Mouse (Mus musculus) left cerebral cortex, adult 9 months (tissue): ENCODE data around the gene Ano6.

Source experiments
- DNase-seq, 2 experiments: peaks; one replicate each; pipeline ENCODE4 v3.0.0; 2022; ENCODE audit warnings: low spot score in 2 of 2

Ano6 gene

GRCm38 (mm10) chr15:95768703-95769102 is 21.9 kb upstream of the Ano6 start:
- DNase-seq, result no peak

- no peak for DNase-seq
Observed at GRCm38 (mm10) chr15:95769576-95769975, 21.1 kb upstream of the Ano6 start.

- DNase-seq, result no peak
Observed at GRCm38 (mm10) chr15:95770307-95770706, 20.3 kb upstream of the Ano6 start.

GRCm38 (mm10) chr15:95772374-95772773 is 18.3 kb upstream of the Ano6 start:
- DNase-seq, result no peak

- DNase-seq, result peak in 1 of 2 experiments; percentile 52
Observed at GRCm38 (mm10) chr15:95772861-95773836, 17.5 kb upstream of the Ano6 start.

GRCm38 (mm10) chr15:95774197-95774596 is 16.4 kb upstream of the Ano6 start:
- DNase-seq, result no peak

GRCm38 (mm10) chr15:95774674-95775414 is 15.8 kb upstream of the Ano6 start:
- DNase-seq, result no peak

- no peak for DNase-seq
Observed at GRCm38 (mm10) chr15:95777743-95778142, 12.9 kb upstream of the Ano6 start.

GRCm38 (mm10) chr15:95778710-95779109 is 11.9 kb upstream of the Ano6 start:
- DNase-seq, result no peak

GRCm38 (mm10) chr15:95786624-95787023 is 4.0 kb upstream of the Ano6 start:
- DNase-seq, result no peak

- DNase-seq, result no peak
Observed at GRCm38 (mm10) chr15:95787578-95787977, 3.1 kb upstream of the Ano6 start.

GRCm38 (mm10) chr15:95789562-95790528 is 798 bp upstream of the Ano6 start:
- DNase-seq, result peak in 1 of 2 experiments; percentile 37

- peak in 1 of 2 experiments; percentile 16 for DNase-seq
Observed at GRCm38 (mm10) chr15:95791141-95791791, 623 bp downstream of the Ano6 start.

GRCm38 (mm10) chr15:95791855-95792254 is 1.2 kb downstream of the Ano6 start:
- DNase-seq, result no peak

GRCm38 (mm10) chr15:95792261-95793260 is 1.9 kb downstream of the Ano6 start:
- no peak for DNase-seq

GRCm38 (mm10) chr15:95793748-95794491 is 3.3 kb downstream of the Ano6 start:
- no peak for DNase-seq

GRCm38 (mm10) chr15:95794611-95795565 is 4.2 kb downstream of the Ano6 start:
- no peak for DNase-seq

- DNase-seq, result no peak
Observed at GRCm38 (mm10) chr15:95796062-95796461, 5.4 kb downstream of the Ano6 start.
